Mouse (Mus musculus) intestine, embryonic 16.5 days (tissue): Measurements from ENCODE around the gene Zfp629. TPM values are rescaled to one million over a fixed set of nuclear protein-coding genes. Genes with fewer than 3 reads are reported as not detected.

Experiments
- ATAC-seq: fragments of 200-750 bp; cut with Nextera tagmentation; 2 replicates; pipeline ENCODE4 v1.8.0; 2017; ENCODE audit warnings: moderate TSS enrichment, moderate library complexity
- H3K27ac ChIP-seq: fragments of 300-500 bp; sonication (generic); 2 replicates; pipeline ENCODE4 v1.5.1; 2014; ENCODE audit warnings: mild to moderate bottlenecking, low read length
- H3K27me3 ChIP-seq: fragments of 300-500 bp; sonication (generic); replicated peaks from 2 replicates; pipeline ENCODE4 v1.6.1; 2014; ENCODE audit warnings: low read length, control low read depth, mixed read lengths; ENCODE audit not compliant: control insufficient read depth, insufficient read depth
- H3K36me3 ChIP-seq: fragments of 300-500 bp; sonication (generic); 2 replicates; pipeline ENCODE4 v1.6.1; 2014; ENCODE audit warnings: low read length, control low read depth; ENCODE audit not compliant: control insufficient read depth, insufficient read depth
- H3K4me1 ChIP-seq: fragments of 300-500 bp; sonication (generic); 2 replicates; pipeline ENCODE4 v1.6.1; 2014; ENCODE audit warnings: low read length, control low read depth, mixed read lengths; ENCODE audit not compliant: control insufficient read depth, insufficient read depth
- H3K4me2 ChIP-seq: fragments of 300-500 bp; sonication (generic); 2 replicates; pipeline ENCODE4 v1.6.1; 2014; ENCODE audit warnings: low read depth, low read length, control low read depth
- H3K4me3 ChIP-seq: fragments of 300-500 bp; sonication (generic); 2 replicates; pipeline ENCODE4 v1.5.1; 2014; ENCODE audit warnings: mild to moderate bottlenecking, low read length
- H3K9ac ChIP-seq: fragments of 300-500 bp; sonication (generic); 2 replicates; pipeline ENCODE4 v1.6.1; 2014; ENCODE audit warnings: low read depth, low read length
- H3K9me3 ChIP-seq: fragments of 300-500 bp; sonication (generic); 2 replicates; pipeline ENCODE4 v1.6.1; 2016; ENCODE audit warnings: low read length, control low read depth; ENCODE audit not compliant: control insufficient read depth
- WGBS: fragments of 180-500 bp; shearing (Covaris S2); extraction: QIAGEN DNeasy Blood & Tissue Kit; methylation state at CpG from one replicate; pipeline ENCODE4 v1.1.7; 2014; 5-methylcytosine and 5-hydroxymethylcytosine counted together
- polyA plus RNA-seq: library from polyadenylated mRNA; unstranded; fragments of >200 nt; fragmentation: Nextera tagmentation; extraction: Ambion mirVana; gene quantifications from 2 replicates; pipeline ENCODE4 v1.2.1, GENCODE M21; 2015

Gene Zfp629
- polyA plus RNA-seq, 1 experiment from 2014 or later, result 7.9 TPM

- ATAC-seq, result no peak
- Histone ChIP-seq H3K4me3 (no peak overlapping the region), H3K36me3 (peaks cover 17% of the 10 kb centered on the region; the same call in 1 of the 2 replicates), H3K9ac (no peak overlapping the region), H3K4me1 (no peaks in the 10 kb centered on the region), H3K27ac (no peak overlapping the region), H3K9me3 (no peaks in the 10 kb centered on the region), H3K27me3 (no peaks in the 10 kb centered on the region), H3K4me2 (no peak overlapping the region)
- whole genome bisulfite sequencing, result 87% methylated on average over 10 of the region's 10 CpGs
Observed at GRCm38 (mm10) chr7:127604256-127604655, 11.3 kb downstream of the Zfp629 start.

GRCm38 (mm10) chr7:127602903-127603302 lies 12.7 kb downstream of the Zfp629 start:
- no peaks in the 10 kb centered on the region for H3K27me3 ChIP-seq
- no peak overlapping the region for H3K4me2 ChIP-seq
- H3K4me3 ChIP-seq, result no peak overlapping the region
- H3K36me3 ChIP-seq, result peaks cover 19% of the 10 kb centered on the region; the same call in 1 of the 2 replicates
- 92% methylated on average over 2 of the region's 2 CpGs for WGBS
- no peak overlapping the region for H3K27ac ChIP-seq
- H3K9ac ChIP-seq, result no peak overlapping the region
- ATAC-seq, result no peak
- no peaks in the 10 kb centered on the region for H3K4me1 ChIP-seq
- no peaks in the 10 kb centered on the region for H3K9me3 ChIP-seq

- H3K4me1 ChIP-seq, result no peaks in the 10 kb centered on the region
Observed at GRCm38 (mm10) chr7:127601735-127602134, 13.9 kb downstream of the Zfp629 start.

GRCm38 (mm10) chr7:127600612-127601011 lies 15.0 kb downstream of the Zfp629 start:
- Histone ChIP-seq H3K4me2 (no peak overlapping the region), H3K36me3 (peaks cover 36% of the 10 kb centered on the region), H3K27ac (no peak overlapping the region), H3K4me3 (no peak overlapping the region), H3K9ac (no peak overlapping the region), H3K4me1 (no peaks in the 10 kb centered on the region), H3K27me3 (no peaks in the 10 kb centered on the region), H3K9me3 (no peaks in the 10 kb centered on the region)
- 95% methylated on average over 7 of the region's 7 CpGs for WGBS
- ATAC-seq, result no peak

More at GRCm38 (mm10) chr7:127601735-127602134, 13.9 kb downstream of the Zfp629 start:
- H3K27me3 ChIP-seq, result no peaks in the 10 kb centered on the region
- WGBS, result 83% methylated on average over 4 of the region's 4 CpGs
- H3K4me2 ChIP-seq, result no peak overlapping the region
- peaks cover 26% of the 10 kb centered on the region for H3K36me3 ChIP-seq
- H3K27ac ChIP-seq, result no peak overlapping the region
- no peaks in the 10 kb centered on the region for H3K9me3 ChIP-seq
- no peak for ATAC-seq
- H3K9ac ChIP-seq, result no peak overlapping the region
- H3K4me3 ChIP-seq, result no peak overlapping the region

- no peak for ATAC-seq
- Histone ChIP-seq H3K9me3 (no peaks in the 10 kb centered on the region), H3K4me1 (no peaks in the 10 kb centered on the region), H3K4me2 (no peak overlapping the region), H3K27ac (no peak overlapping the region), H3K36me3 (peaks cover 55% of the 10 kb centered on the region), H3K9ac (no peak overlapping the region), H3K4me3 (no peak overlapping the region), H3K27me3 (no peaks in the 10 kb centered on the region)
- WGBS, result 95% methylated on average over 17 of the region's 17 CpGs
Observed at GRCm38 (mm10) chr7:127596747-127597146, 18.9 kb downstream of the Zfp629 start.

GRCm38 (mm10) chr7:127592575-127592974 lies 23.0 kb downstream of the Zfp629 start:
- Histone ChIP-seq H3K36me3 (peaks cover 52% of the 10 kb centered on the region), H3K27me3 (no peaks in the 10 kb centered on the region), H3K4me2 (no peak overlapping the region), H3K4me3 (no peak overlapping the region), H3K27ac (no peak overlapping the region), H3K9me3 (no peaks in the 10 kb centered on the region), H3K9ac (no peak overlapping the region), H3K4me1 (peaks cover 10% of the 10 kb centered on the region)
- 82% methylated on average over 14 of the region's 14 CpGs for WGBS
- no peak for ATAC-seq

- H3K4me1 ChIP-seq, result peaks cover 14% of the 10 kb centered on the region
Observed at GRCm38 (mm10) chr7:127591108-127591507, 24.5 kb downstream of the Zfp629 start.

GRCm38 (mm10) chr7:127589637-127590036 lies 26.0 kb downstream of the Zfp629 start:
- Histone ChIP-seq H3K9me3 (no peaks in the 10 kb centered on the region), H3K4me1 (peaks cover 14% of the 10 kb centered on the region), H3K4me2 (peak overlapping the region; percentile 75), H3K9ac (peak overlapping the region; percentile 91), H3K27me3 (no peaks in the 10 kb centered on the region), H3K4me3 (peak overlapping the region; percentile 92; the same call in 1 of the 2 replicates), H3K27ac (no peak overlapping the region), H3K36me3 (peaks cover 26% of the 10 kb centered on the region)
- WGBS, result 90% methylated on average over 9 of the region's 9 CpGs
- ATAC-seq, result no peak

More at GRCm38 (mm10) chr7:127591108-127591507, 24.5 kb downstream of the Zfp629 start:
- H3K4me2 ChIP-seq, result no peak overlapping the region
- no peak for ATAC-seq
- no peaks in the 10 kb centered on the region for H3K27me3 ChIP-seq
- no peak overlapping the region for H3K4me3 ChIP-seq
- peaks cover 40% of the 10 kb centered on the region for H3K36me3 ChIP-seq
- H3K9ac ChIP-seq, result no peak overlapping the region
- H3K9me3 ChIP-seq, result no peaks in the 10 kb centered on the region
- H3K27ac ChIP-seq, result no peak overlapping the region
- 89% methylated on average over 10 of the region's 10 CpGs for WGBS

- Histone ChIP-seq H3K27ac (peak overlapping the region; percentile 17; the same call in 1 of the 2 replicates), H3K9me3 (no peaks in the 10 kb centered on the region), H3K4me3 (peak overlapping the region; percentile 92), H3K27me3 (no peaks in the 10 kb centered on the region), H3K36me3 (peaks cover 22% of the 10 kb centered on the region), H3K4me2 (peak overlapping the region; percentile 75), H3K9ac (peak overlapping the region; percentile 91), H3K4me1 (peaks cover 14% of the 10 kb centered on the region)
- WGBS, result 3% methylated on average over 29 of the region's 29 CpGs
- peak; percentile 47; the same call in 1 of the 2 replicates for ATAC-seq
Observed at GRCm38 (mm10) chr7:127588901-127589300, 26.7 kb downstream of the Zfp629 start.
